Mouse (Mus musculus) G1E-ER4 (cell line): Measurements from ENCODE around the gene Atp2a1. TPM values are rescaled to one million over a fixed set of nuclear protein-coding genes. Genes with fewer than 3 reads are reported as not detected.
A peak's percentile ranks its signal among the peaks of the same experiment; 100 is the strongest.

Experiments used
- GATA1 ChIP-seq: IDR thresholded peaks from one replicate; pipeline ENCODE4 v1.8.0; 2012; ENCODE audit warnings: low read length, inconsistent platforms
- polyA plus RNA-seq: library from polyadenylated mRNA; stranded (reverse); fragments of >175 nt; gene quantifications from 2 replicates; pipeline ENCODE4 v1.2.3, GENCODE M21; 2012

The Atp2a1 gene
- polyA plus RNA-seq, 1 experiment, result not detected

- TF ChIP-seq GATA1, result no peak
These were observed 22.8 kb downstream of the Atp2a1 start for GRCm38 (mm10) chr7:126440134-126440533.

GRCm38 (mm10) chr7:126436851-126437250, 26.1 kb downstream of the Atp2a1 start:
- no peak for TF ChIP-seq GATA1

- TF ChIP-seq GATA1, result no peak
These were observed 27.1 kb downstream of the Atp2a1 start for GRCm38 (mm10) chr7:126435801-126436200.

- TF ChIP-seq GATA1, result no peak
These were observed 28.2 kb downstream of the Atp2a1 start for GRCm38 (mm10) chr7:126434726-126435125.

- TF ChIP-seq GATA1, result no peak
These were observed 32.7 kb downstream of the Atp2a1 start for GRCm38 (mm10) chr7:126430167-126430566.

GRCm38 (mm10) chr7:126429503-126429898, 33.4 kb downstream of the Atp2a1 start:
- TF ChIP-seq GATA1, result no peak

GRCm38 (mm10) chr7:126428631-126429502, 34.0 kb downstream of the Atp2a1 start, which contains the start of gene Rabep2:
Gene Rabep2, plus strand, starts transcription at chr7:126428759.
- TF ChIP-seq GATA1, result no peak

- TF ChIP-seq GATA1, result peak; percentile 53
These were observed 34.8 kb downstream of the Atp2a1 start for GRCm38 (mm10) chr7:126428154-126428553.

- TF ChIP-seq GATA1, result no peak
These were observed 35.5 kb downstream of the Atp2a1 start for GRCm38 (mm10) chr7:126427323-126427860.

- TF ChIP-seq GATA1, result no peak
These were observed 38.7 kb downstream of the Atp2a1 start for GRCm38 (mm10) chr7:126424161-126424560.

GRCm38 (mm10) chr7:126421756-126422155, 41.2 kb downstream of the Atp2a1 start:
- no peak for TF ChIP-seq GATA1

- no peak for TF ChIP-seq GATA1
These were observed 44.4 kb downstream of the Atp2a1 start for GRCm38 (mm10) chr7:126418496-126418895.

- TF ChIP-seq GATA1, result no peak
These were observed 45.3 kb downstream of the Atp2a1 start for GRCm38 (mm10) chr7:126417606-126418005.

- TF ChIP-seq GATA1, result no peak
These were observed 45.9 kb downstream of the Atp2a1 start for GRCm38 (mm10) chr7:126417045-126417444.

- no peak for TF ChIP-seq GATA1
These were observed 46.3 kb downstream of the Atp2a1 start for GRCm38 (mm10) chr7:126416615-126417014.

- no peak for TF ChIP-seq GATA1
These were observed 48.2 kb downstream of the Atp2a1 start, which contains the start of gene Cd19 for GRCm38 (mm10) chr7:126414725-126415124. Gene Cd19, minus strand, starts transcription at chr7:126414889.

GRCm38 (mm10) chr7:126411061-126411460, 51.8 kb downstream of the Atp2a1 start:
- no peak for TF ChIP-seq GATA1

- no peak for TF ChIP-seq GATA1
These were observed 54.2 kb downstream of the Atp2a1 start for GRCm38 (mm10) chr7:126408686-126409085.
